Mouse (Mus musculus): Measurements from ENCODE around the gene Gm4181. TPM values are rescaled to one million over a fixed set of nuclear protein-coding genes. Genes with fewer than 3 reads are reported as not detected.
"Not testable (repeated sequence)": the region's sequence is repeated elsewhere in the genome, so short reads cannot be mapped to it uniquely, and the experiment has no call there.

Gene Gm4181
- not detected in 2 replicates for polyA plus RNA-seq (2011; ENCODE audit: insufficient read depth, insufficient read length, low read depth, missing spikeins)

DNA sequence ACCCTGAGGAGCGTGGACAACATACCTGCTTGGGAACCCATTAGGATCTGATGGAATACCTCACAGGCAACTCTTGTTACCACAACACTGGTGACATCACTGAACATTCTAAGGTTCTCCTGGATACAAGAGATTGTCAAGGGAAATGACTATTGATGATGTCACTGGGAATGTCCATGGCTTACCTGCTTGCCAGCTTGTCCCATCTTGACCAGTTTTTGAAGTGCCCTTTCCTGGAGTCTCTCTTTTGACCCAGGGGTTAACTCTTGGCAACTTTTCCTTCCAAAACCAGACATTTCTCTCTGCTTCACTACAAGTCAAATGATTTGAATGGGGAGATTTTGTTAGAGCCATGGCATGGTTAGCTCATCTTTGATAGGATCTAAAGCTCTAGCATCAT lies at the start of gene Gm4181:
TSS of gene Gm4181 (minus strand) at position 101 of the 400 bp plus-strand sequence.
- not testable (repeated sequence) for H3K9me3 ChIP-seq (replicated peaks; ENCODE audit: control insufficient read depth, insufficient read depth, low read length, poor library complexity, severe bottlenecking); H3K27me3 ChIP-seq (ENCODE audit: control insufficient read depth, insufficient read depth, low read length, poor library complexity, severe bottlenecking); H3K9ac ChIP-seq (ENCODE audit: low read depth, poor library complexity, severe bottlenecking)

DNA sequence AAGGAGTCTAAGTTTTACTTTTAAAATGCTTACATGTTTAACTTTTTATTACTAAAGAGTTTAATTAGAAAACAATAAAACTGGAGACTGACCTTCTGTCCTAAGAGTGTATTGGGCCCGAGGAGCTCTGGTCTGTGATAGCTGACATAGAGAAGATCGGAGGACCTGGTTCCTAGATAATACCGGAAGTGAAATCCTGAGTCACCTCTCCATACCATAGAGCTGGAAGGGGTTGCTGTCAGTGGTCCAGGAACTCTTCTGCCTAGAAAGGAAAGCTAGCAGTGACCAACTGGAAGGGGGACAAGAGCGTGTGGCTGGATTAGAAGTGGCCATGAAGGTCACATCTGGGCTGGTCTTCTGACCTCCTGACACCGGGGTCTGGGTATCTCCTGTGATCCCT lies 41.8 kb upstream of the Gm4181 start:
- no peaks in the 10 kb centered on the region for H3K4me1 ChIP-seq (ENCODE audit: control insufficient read depth, insufficient read depth, low read length)
- no peak overlapping the region for H3K4me3 ChIP-seq (ENCODE audit: low read depth, low read length)
- H3K27me3 ChIP-seq (ENCODE audit: control insufficient read depth, insufficient read depth, low read length, poor library complexity, severe bottlenecking): no peaks in the 10 kb centered on the region
- no peak overlapping the region for H3K27ac ChIP-seq (ENCODE audit: insufficient read depth, low read length)
- H3K9ac ChIP-seq (ENCODE audit: low read depth, poor library complexity, severe bottlenecking): no peak overlapping the region
- H3K36me3 ChIP-seq (ENCODE audit: control insufficient read depth, insufficient read depth, low read length, poor library complexity, severe bottlenecking): no peaks in the 10 kb centered on the region
- no peak for TF ChIP-seq EP300 (IDR thresholded peaks at IDR 0.05; ENCODE audit: insufficient read depth, low read depth, low read length)
- no peaks in the 10 kb centered on the region for H3K9me3 ChIP-seq (replicated peaks; ENCODE audit: control insufficient read depth, insufficient read depth, low read length, poor library complexity, severe bottlenecking)

More for the DNA sequence above, at the start of gene Gm4181:
- not testable (repeated sequence) for H3K4me3 ChIP-seq (ENCODE audit: low read depth, low read length); H3K27ac ChIP-seq (ENCODE audit: insufficient read depth, low read length); H3K36me3 ChIP-seq (ENCODE audit: control insufficient read depth, insufficient read depth, low read length, poor library complexity, severe bottlenecking); H3K4me1 ChIP-seq (ENCODE audit: control insufficient read depth, insufficient read depth, low read length)

DNA sequence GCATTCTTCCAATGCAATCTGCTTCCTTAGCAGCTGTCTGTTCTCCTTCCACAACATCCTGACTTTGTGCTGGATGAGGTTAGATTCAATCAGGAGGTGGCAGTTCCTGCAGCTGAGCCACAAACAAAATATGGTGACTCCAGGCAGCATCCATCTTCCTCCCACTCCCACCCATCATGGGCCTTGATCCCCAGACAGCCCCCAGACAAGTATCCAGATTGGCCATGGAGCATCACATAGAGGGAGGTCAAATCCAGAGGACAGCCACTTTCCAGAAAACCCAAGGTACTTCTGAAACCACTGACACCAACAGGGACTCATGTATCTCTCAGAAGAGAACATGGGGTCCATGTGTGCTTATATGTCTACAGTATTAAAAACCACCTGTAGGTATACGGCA lies 3.0 kb downstream of the Gm4181 start:
- not testable (repeated sequence) for H3K9me3 ChIP-seq (replicated peaks; ENCODE audit: control insufficient read depth, insufficient read depth, low read length, poor library complexity, severe bottlenecking)

DNA sequence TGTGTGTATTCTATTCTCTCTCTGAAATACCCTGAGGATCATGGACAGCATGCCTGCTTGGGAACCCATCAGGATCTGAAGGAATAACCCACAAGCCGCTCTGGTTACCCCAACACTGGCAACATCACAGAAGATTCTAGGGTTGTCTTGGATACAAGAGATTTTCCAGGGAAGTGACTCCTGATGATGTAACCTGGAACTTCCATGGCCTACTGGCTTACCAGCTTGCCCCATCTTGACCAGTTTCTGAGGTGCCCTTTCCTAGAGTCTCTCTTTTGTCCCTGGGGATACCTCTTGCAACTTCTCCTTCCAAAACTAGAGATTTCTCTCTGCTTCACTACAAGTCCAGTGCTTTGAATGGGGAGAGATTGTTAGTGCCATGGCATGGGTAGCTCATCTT lies 24.3 kb downstream of the Gm4181 start, which contains the start of gene Gm17078:
TSS of gene Gm17078 (minus strand) at position 101 of the 400 bp plus-strand sequence.
- Histone ChIP-seq H3K9me3 (replicated peaks; ENCODE audit: control insufficient read depth, insufficient read depth, low read length, poor library complexity, severe bottlenecking) (no peaks in the 10 kb centered on the region), H3K4me1 (ENCODE audit: control insufficient read depth, insufficient read depth, low read length) (no peaks in the 10 kb centered on the region), H3K27ac (ENCODE audit: insufficient read depth, low read length) (no peak within 1 kb of the TSS), H3K27me3 (ENCODE audit: control insufficient read depth, insufficient read depth, low read length, poor library complexity, severe bottlenecking) (no peaks in the 10 kb centered on the region), H3K9ac (ENCODE audit: low read depth, poor library complexity, severe bottlenecking) (no peak within 1 kb of the TSS), H3K36me3 (ENCODE audit: control insufficient read depth, insufficient read depth, low read length, poor library complexity, severe bottlenecking) (no peaks in the 10 kb centered on the region), H3K4me3 (ENCODE audit: low read depth, low read length) (no peak within 1 kb of the TSS)
- TF ChIP-seq CTCF (IDR thresholded peaks at IDR 0.05; ENCODE audit: low read depth, low read length): no peak
- TF ChIP-seq EP300 (IDR thresholded peaks at IDR 0.05; ENCODE audit: insufficient read depth, low read depth, low read length): no peak
- no peak for TF ChIP-seq POLR2A (IDR thresholded peaks at IDR 0.05; ENCODE audit: insufficient read depth, low read length)

More for the DNA sequence above, 3.0 kb downstream of the Gm4181 start:
- not testable (repeated sequence) for H3K4me1 ChIP-seq (ENCODE audit: control insufficient read depth, insufficient read depth, low read length); H3K9ac ChIP-seq (ENCODE audit: low read depth, poor library complexity, severe bottlenecking); H3K27ac ChIP-seq (ENCODE audit: insufficient read depth, low read length); H3K27me3 ChIP-seq (ENCODE audit: control insufficient read depth, insufficient read depth, low read length, poor library complexity, severe bottlenecking); H3K4me3 ChIP-seq (ENCODE audit: low read depth, low read length); H3K36me3 ChIP-seq (ENCODE audit: control insufficient read depth, insufficient read depth, low read length, poor library complexity, severe bottlenecking)

DNA sequence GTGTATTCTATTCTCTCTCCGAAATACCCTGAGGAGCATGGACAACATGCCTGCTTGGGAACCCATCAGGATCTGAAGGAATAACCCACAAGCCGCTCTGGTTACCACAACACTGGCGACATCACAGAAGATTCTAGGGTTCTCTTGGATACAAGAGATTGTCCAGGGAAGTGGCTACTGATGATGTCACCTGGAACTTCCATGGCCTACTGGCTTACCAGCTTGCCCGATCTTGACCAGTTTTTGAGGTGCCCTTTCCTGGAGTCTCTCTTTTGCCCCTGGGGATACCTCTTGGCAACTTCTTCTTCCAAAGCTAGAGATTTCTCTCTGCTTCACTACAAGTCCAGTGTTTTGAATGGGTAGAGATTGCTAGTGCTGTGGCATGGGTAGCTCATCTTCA lies 43.4 kb downstream of the Gm4181 start, which contains the start of gene Gm17174:
TSS of gene Gm17174 (minus strand) at position 101 of the 400 bp plus-strand sequence.
- H3K9me3 ChIP-seq (replicated peaks; ENCODE audit: control insufficient read depth, insufficient read depth, low read length, poor library complexity, severe bottlenecking); H3K27me3 ChIP-seq (ENCODE audit: control insufficient read depth, insufficient read depth, low read length, poor library complexity, severe bottlenecking); H3K9ac ChIP-seq (ENCODE audit: low read depth, poor library complexity, severe bottlenecking): not testable (repeated sequence)

More for the DNA sequence above, 43.4 kb downstream of the Gm4181 start, which contains the start of gene Gm17174:
- not testable (repeated sequence) for H3K36me3 ChIP-seq (ENCODE audit: control insufficient read depth, insufficient read depth, low read length, poor library complexity, severe bottlenecking); H3K4me1 ChIP-seq (ENCODE audit: control insufficient read depth, insufficient read depth, low read length); H3K4me3 ChIP-seq (ENCODE audit: low read depth, low read length); H3K27ac ChIP-seq (ENCODE audit: insufficient read depth, low read length)

Other genes with a start within 250 kb of the Gm4181 start
- not detected in 2 replicates for gene Vmn2r88, start 224.8 kb downstream of the Gm4181 start, polyA plus RNA-seq (2011; ENCODE audit: insufficient read depth, insufficient read length, low read depth, missing spikeins)
- 0.12 TPM in 1 of 2 replicates, not detected in the other for gene Vmn2r89, start 183.8 kb downstream of the Gm4181 start, polyA plus RNA-seq (2011; ENCODE audit: insufficient read depth, insufficient read length, low read depth, missing spikeins)
- gene Gm5622, start 82.9 kb downstream of the Gm4181 start, polyA plus RNA-seq (2011; ENCODE audit: insufficient read depth, insufficient read length, low read depth, missing spikeins): not detected in 2 replicates
- gene Gm17175, start 61.6 kb downstream of the Gm4181 start, polyA plus RNA-seq (2011; ENCODE audit: insufficient read depth, insufficient read length, low read depth, missing spikeins): not detected in 2 replicates
- gene Gm17174, start 43.5 kb downstream of the Gm4181 start, polyA plus RNA-seq (2011; ENCODE audit: insufficient read depth, insufficient read length, low read depth, missing spikeins): not detected in 2 replicates
- not detected in 2 replicates for gene Gm17078, start 24.4 kb downstream of the Gm4181 start, polyA plus RNA-seq (2011; ENCODE audit: insufficient read depth, insufficient read length, low read depth, missing spikeins)
- gene Gm17079, start 59.8 kb upstream of the Gm4181 start, polyA plus RNA-seq (2011; ENCODE audit: insufficient read depth, insufficient read length, low read depth, missing spikeins): not detected in 2 replicates
- gene Gm5800, start 81.5 kb upstream of the Gm4181 start, polyA plus RNA-seq (2011; ENCODE audit: insufficient read depth, insufficient read length, low read depth, missing spikeins): not detected in 2 replicates
- not detected in 2 replicates for gene Ang4, start 137.9 kb upstream of the Gm4181 start, polyA plus RNA-seq (2011; ENCODE audit: insufficient read depth, insufficient read length, low read depth, missing spikeins)
- gene AY358078, start 164.4 kb upstream of the Gm4181 start, polyA plus RNA-seq (2011; ENCODE audit: insufficient read depth, insufficient read length, low read depth, missing spikeins): not detected in 2 replicates
- gene Ear6, start 218.0 kb upstream of the Gm4181 start, polyA plus RNA-seq (2011; ENCODE audit: insufficient read depth, insufficient read length, low read depth, missing spikeins): not detected in 2 replicates
- gene Mettl17, start 249.2 kb upstream of the Gm4181 start, polyA plus RNA-seq (2011; ENCODE audit: insufficient read depth, insufficient read length, low read depth, missing spikeins): 19.2 and 24.2 TPM in 2 replicates